Mouse (Mus musculus): ENCODE measurements around the gene Epha4.

DNA sequence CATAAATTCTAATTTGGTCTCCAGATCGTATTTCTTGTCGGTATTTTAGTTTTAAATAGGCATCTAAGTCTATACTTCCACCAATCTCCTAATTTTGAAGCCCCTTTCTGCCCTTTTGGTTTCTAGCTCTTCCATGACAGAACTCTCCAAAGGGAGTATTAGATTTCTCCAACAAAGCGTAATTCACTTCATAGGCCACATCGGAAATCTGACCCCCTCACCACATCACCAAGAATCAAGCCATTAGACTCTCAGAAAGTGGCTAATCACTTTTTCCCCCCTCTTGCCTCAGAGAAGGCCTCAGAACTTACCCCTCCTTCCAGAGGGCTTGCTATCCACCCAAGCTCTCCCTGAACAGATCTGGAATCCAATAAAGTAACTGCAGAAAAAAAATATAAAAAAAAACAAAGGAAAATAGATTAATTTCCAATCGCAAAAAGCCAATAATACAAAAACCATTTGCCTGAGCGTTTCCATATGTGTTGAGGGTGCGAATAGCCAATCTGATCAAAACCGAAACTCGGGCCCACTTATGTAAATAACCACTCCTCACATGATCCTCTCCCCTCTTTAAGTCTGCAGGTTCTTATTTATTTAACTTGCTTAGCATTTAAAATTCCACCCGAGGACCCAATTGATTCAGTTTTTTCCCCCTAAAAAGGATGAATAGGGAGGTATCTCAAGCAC lies 3.4 kb downstream of the Epha4 start:
- TF ChIP-seq POLR2A (IDR thresholded peaks at IDR 0.05; ENCODE audit: insufficient read depth, low read depth, low read length) (no peak), CTCF (IDR thresholded peaks at IDR 0.05) (no peak), EP300 (IDR thresholded peaks at IDR 0.05; ENCODE audit: insufficient read depth, low read depth, low read length) (no peak)

Measured in heart, adult 2 months (tissue).